ENCODE assay signal across 10 mouse cellular contexts in genomic region chr17:87490295-87490694, GRCm38 (mm10). TPM values are rescaled to one million over a fixed set of nuclear protein-coding genes. Genes with fewer than 3 reads are reported as not detected.
DNase-seq lines count a peak whose midpoint lies in the region; ATAC-seq and TF ChIP-seq lines count a peak whose summit lies in the region.
"Had no signal": no experiment of that assay in that cellular context is flagged by ENCODE, and none has a peak within 500 bp of the region (broad histone marks: within the 10 kb centered on the region; RNA-seq: fewer than 3 reads in every experiment).

No protein-coding gene starts in this region.

- peak overlapping the region; percentile 73 for H3K27ac ChIP-seq in layer of hippocampus, adult 2 months
- H3K27ac ChIP-seq: hindbrain, postnatal 0 days had no signal

- H3K4me3 ChIP-seq in layer of hippocampus, adult 2 months: no peak overlapping the region

- DNase-seq in adrenal gland, adult (ENCODE audit: inconsistent age in 2 of 2, low spot score in 1 of 2): peak; percentile 73 to 86
- no peak for DNase-seq in adrenal gland, postnatal 4 days (ENCODE audit: low spot score in 2 of 2)
- DNase-seq in layer of hippocampus, adult 2 months (ENCODE audit: low spot score in 2 of 2): no peak
- no peak for DNase-seq in layer of hippocampus, adult 8-10 months (ENCODE audit: low spot score in 2 of 2)
- DNase-seq in adrenal gland, postnatal 10 days: peak; percentile 63
- peak; percentile 56 for DNase-seq in kidney, postnatal 10 days
- no peak for DNase-seq in layer of hippocampus, postnatal 36 days
- DNase-seq: liver had no signal

- TF ChIP-seq CTCF in layer of hippocampus, adult 2 months (conservative IDR thresholded peaks at IDR 0.05): no peak

- no peak for ATAC-seq in activated CD4-positive, CD25-positive, alpha-beta regulatory T cell, adult 4 months
- ATAC-seq: hindbrain, postnatal 0 days had no signal

RNA-seq across cellular contexts. Expression of gene Calm2, which starts 43.6 kb away (rescaled TPM):
- total RNA-seq in adrenal gland, postnatal 4 days (2021): 100 to 1,000 TPM; 558 to 566 TPM
- 1,000 to 10,000 TPM; 2,133 to 2,202 TPM for total RNA-seq in layer of hippocampus, adult 2 months (2021)
- 1,000 to 10,000 TPM; 1,941 to 2,151 (median 2,040) TPM for total RNA-seq in layer of hippocampus, adult 8-10 months (2022)
- 100 to 1,000 TPM; 380 to 407 TPM for total RNA-seq in adrenal gland, postnatal 10 days (2021)
- polyA plus RNA-seq in activated CD4-positive, CD25-positive, alpha-beta regulatory T cell, adult 4 months (2017; shearing (Covaris generic)): 100 to 1,000 TPM; 597 to 644 TPM
- total RNA-seq in layer of hippocampus, postnatal 36 days (2021): 1,000 to 10,000 TPM; 2,120 to 2,282 TPM

Comparison
In these comparisons a context has a peak if more than half of its experiments do, and no peak if none do; other contexts are left out.
1. DNase-seq: peak in adrenal gland, adult (2 of 2), adrenal gland, postnatal 10 days (single experiment) and kidney, postnatal 10 days (single experiment); none in adrenal gland, postnatal 4 days (0 of 2), layer of hippocampus, adult 2 months (0 of 2), layer of hippocampus, adult 8-10 months (0 of 2) and layer of hippocampus, postnatal 36 days (0 of 2).